Mouse (Mus musculus): ENCODE results near the gene 4933417A18Rik. TPM values are rescaled to one million over a fixed set of nuclear protein-coding genes. Genes with fewer than 3 reads are reported as not detected.

Gene 4933417A18Rik
- total and polyA plus RNA-seq, 3 experiments, result not detected

GRCm38 (mm10) chr13:34993085-34993484 is 68.9 kb downstream of the 4933417A18Rik start:
- peak overlapping the region; percentile 79; the same call in 1 of the 2 replicates for H3K4me3 ChIP-seq (ENCODE audit: low read depth, low read length)
- peaks cover 30% of the 10 kb centered on the region for H3K4me1 ChIP-seq (ENCODE audit: insufficient read depth, low read depth, low read length)
- no peak for DNase-seq (ENCODE audit: low spot score)

GRCm38 (mm10) chr13:34993595-34993982 is 69.4 kb downstream of the 4933417A18Rik start:
- Histone ChIP-seq H3K36me3 (replicated peaks) (peaks cover 28% of the 10 kb centered on the region), H3K4me3 (ENCODE audit: low read depth, low read length) (peak overlapping the region; percentile 79), H3K4me1 (ENCODE audit: insufficient read depth, low read depth, low read length) (peaks cover 30% of the 10 kb centered on the region), H3K27me3 (ENCODE audit: insufficient read depth, low read length) (no peaks in the 10 kb centered on the region), H3K9me3 (replicated peaks) (no peaks in the 10 kb centered on the region)
- no peak for ATAC-seq (ENCODE audit: extremely low read depth, insufficient number of reproducible peaks, low FRiP score, poor library complexity, severe bottlenecking)
- peak; percentile 31 for DNase-seq (ENCODE audit: low spot score)
- TF ChIP-seq GATA1 (IDR thresholded peaks at IDR 0.05; ENCODE audit: borderline replicate concordance, low read length), result no peak

More at GRCm38 (mm10) chr13:34993085-34993484, 68.9 kb downstream of the 4933417A18Rik start:
- H3K36me3 ChIP-seq (replicated peaks), result peaks cover 33% of the 10 kb centered on the region
- H3K27me3 ChIP-seq (ENCODE audit: insufficient read depth, low read length), result no peaks in the 10 kb centered on the region
- TF ChIP-seq TAL1 (conservative IDR thresholded peaks at IDR 0.05; ENCODE audit: low read depth, low read length), result no peak
- TF ChIP-seq POLR2AphosphoS5 (IDR thresholded peaks at IDR 0.05; ENCODE audit: insufficient replicate concordance, low read depth, low read length), result no peak
- no peak for TF ChIP-seq CTCF (IDR thresholded peaks at IDR 0.05; ENCODE audit: low read depth, low read length)
- TF ChIP-seq GATA1 (IDR thresholded peaks at IDR 0.05; ENCODE audit: borderline replicate concordance, low read length), result no peak
- no peak for TF ChIP-seq GATA2 (IDR thresholded peaks at IDR 0.05; ENCODE audit: borderline replicate concordance, low read depth, low read length)
- H3K9me3 ChIP-seq (replicated peaks), result no peaks in the 10 kb centered on the region
- ATAC-seq (ENCODE audit: extremely low read depth, insufficient number of reproducible peaks, low FRiP score, poor library complexity, severe bottlenecking), result no peak

- ATAC-seq (ENCODE audit: extremely low read depth, insufficient number of reproducible peaks, low FRiP score, poor library complexity, severe bottlenecking), result peak; percentile 94
- peak; percentile 88 for DNase-seq (ENCODE audit: low spot score)
- peak overlapping the region; percentile 79 for H3K4me3 ChIP-seq (ENCODE audit: low read depth, low read length)
- TF ChIP-seq TAL1 (conservative IDR thresholded peaks at IDR 0.05; ENCODE audit: low read depth, low read length) (no peak), GATA1 (IDR thresholded peaks at IDR 0.05; ENCODE audit: borderline replicate concordance, low read length) (no peak), POLR2AphosphoS5 (IDR thresholded peaks at IDR 0.05; ENCODE audit: insufficient replicate concordance, low read depth, low read length) (no peak), CTCF (IDR thresholded peaks at IDR 0.05; ENCODE audit: low read depth, low read length) (no peak), GATA2 (IDR thresholded peaks at IDR 0.05; ENCODE audit: borderline replicate concordance, low read depth, low read length) (no peak)
- H3K27me3 ChIP-seq (ENCODE audit: insufficient read depth, low read length), result no peaks in the 10 kb centered on the region; the same call in 1 of the 2 replicates
- no peaks in the 10 kb centered on the region for H3K9me3 ChIP-seq (replicated peaks)
- H3K4me1 ChIP-seq (ENCODE audit: insufficient read depth, low read depth, low read length), result peaks cover 30% of the 10 kb centered on the region
- H3K36me3 ChIP-seq (replicated peaks), result peaks cover 23% of the 10 kb centered on the region
These were observed 70.0 kb downstream of the 4933417A18Rik start for GRCm38 (mm10) chr13:34993983-34994811.

GRCm38 (mm10) chr13:34995925-34996324 is 71.7 kb downstream of the 4933417A18Rik start:
- Histone ChIP-seq H3K9me3 (replicated peaks) (no peaks in the 10 kb centered on the region), H3K27me3 (ENCODE audit: insufficient read depth, low read length) (no peaks in the 10 kb centered on the region; the same call in 1 of the 2 replicates), H3K36me3 (replicated peaks) (peaks cover 10% of the 10 kb centered on the region), H3K4me3 (ENCODE audit: low read depth, low read length) (no peak overlapping the region), H3K4me1 (ENCODE audit: insufficient read depth, low read depth, low read length) (peaks cover 30% of the 10 kb centered on the region)
- DNase-seq (ENCODE audit: low spot score), result no peak
- no peak for TF ChIP-seq GATA2 (IDR thresholded peaks at IDR 0.05; ENCODE audit: borderline replicate concordance, low read depth, low read length)
- no peak for TF ChIP-seq GATA1 (IDR thresholded peaks at IDR 0.05; ENCODE audit: borderline replicate concordance, low read length)
- TF ChIP-seq TAL1 (conservative IDR thresholded peaks at IDR 0.05; ENCODE audit: low read depth, low read length), result no peak
- no peak for TF ChIP-seq POLR2AphosphoS5 (IDR thresholded peaks at IDR 0.05; ENCODE audit: insufficient replicate concordance, low read depth, low read length)
- TF ChIP-seq CTCF (IDR thresholded peaks at IDR 0.05; ENCODE audit: low read depth, low read length), result no peak
- no peak for ATAC-seq (ENCODE audit: extremely low read depth, insufficient number of reproducible peaks, low FRiP score, poor library complexity, severe bottlenecking)

Other genes starting within 250 kb of the 4933417A18Rik start
- not detected in 2 replicates for gene Fam50b, start 189.6 kb upstream of the 4933417A18Rik start, total RNA-seq (2014; fragmentation: Nextera tagmentation)
- gene Fam50b, start 189.6 kb upstream of the 4933417A18Rik start, total RNA-seq (2017), result not detected in 2 replicates
- not detected in 2 replicates for gene Fam50b, start 189.6 kb upstream of the 4933417A18Rik start, polyA plus RNA-seq (2012)
- 133 and 144 TPM in 2 replicates for gene Prpf4b, start 49.1 kb upstream of the 4933417A18Rik start, total RNA-seq (2014; fragmentation: Nextera tagmentation)
- gene Prpf4b, start 49.1 kb upstream of the 4933417A18Rik start, total RNA-seq (2017), result 108 and 136 TPM in 2 replicates
- 23.7 and 36.0 TPM in 2 replicates for gene Prpf4b, start 49.1 kb upstream of the 4933417A18Rik start, polyA plus RNA-seq (2012)
- not detected in 2 replicates for gene Fam217a, start 99 bp upstream of the 4933417A18Rik start, total RNA-seq (2014; fragmentation: Nextera tagmentation)
- 0.05 TPM in 1 of 2 replicates, not detected in the other for gene Fam217a, start 99 bp upstream of the 4933417A18Rik start, total RNA-seq (2017)
- gene Fam217a, start 99 bp upstream of the 4933417A18Rik start, polyA plus RNA-seq (2012), result not detected in 2 replicates
- not detected in 2 replicates for gene Eci3, start 39.4 kb downstream of the 4933417A18Rik start, total RNA-seq (2014; fragmentation: Nextera tagmentation)
- not detected in 2 replicates for gene Eci3, start 39.4 kb downstream of the 4933417A18Rik start, total RNA-seq (2017)
- not detected in 2 replicates for gene Eci3, start 39.4 kb downstream of the 4933417A18Rik start, polyA plus RNA-seq (2012)
- 87.2 and 99.4 TPM in 2 replicates for gene Eci2, start 102.7 kb downstream of the 4933417A18Rik start, total RNA-seq (2014; fragmentation: Nextera tagmentation)
- 62.9 and 64.4 TPM in 2 replicates for gene Eci2, start 102.7 kb downstream of the 4933417A18Rik start, total RNA-seq (2017)
- gene Eci2, start 102.7 kb downstream of the 4933417A18Rik start, polyA plus RNA-seq (2012), result 6.6 and 7.2 TPM in 2 replicates

All from G1E (cell line).